Mouse (Mus musculus): ENCODE results near the gene Sirpa. TPM values are rescaled to one million over a fixed set of nuclear protein-coding genes. Genes with fewer than 3 reads are reported as not detected.

Gene Sirpa
- polyA plus RNA-seq, 1 experiment from 2014 or later: 17.4 TPM

GRCm38 (mm10) chr2:129630978-129631660 lies 38.5 kb downstream of the Sirpa start:
- no peaks in the 10 kb centered on the region for H3K4me1 ChIP-seq
- DNase-seq (ENCODE audit: low spot score): no peak
- no peak overlapping the region for H3K4me3 ChIP-seq
- no peaks in the 10 kb centered on the region for H3K27me3 ChIP-seq (replicated peaks; ENCODE audit: low read depth, poor library complexity, severe bottlenecking)
- WGBS: 92% methylated on average over 7 of the region's 7 CpGs
- H3K27ac ChIP-seq (replicated peaks): no peak overlapping the region
- H3K36me3 ChIP-seq (replicated peaks): peaks cover 27% of the 10 kb centered on the region
- no peaks in the 10 kb centered on the region for H3K9me3 ChIP-seq

- WGBS: 88% methylated on average over 7 of the region's 7 CpGs
- no peak for DNase-seq (ENCODE audit: low spot score)
- Histone ChIP-seq H3K27me3 (replicated peaks; ENCODE audit: low read depth, poor library complexity, severe bottlenecking) (no peaks in the 10 kb centered on the region), H3K27ac (replicated peaks) (no peak overlapping the region), H3K36me3 (replicated peaks) (peaks cover 27% of the 10 kb centered on the region), H3K4me1 (no peaks in the 10 kb centered on the region), H3K9me3 (no peaks in the 10 kb centered on the region), H3K4me3 (no peak overlapping the region)
Observed at GRCm38 (mm10) chr2:129632324-129632723, 39.7 kb downstream of the Sirpa start.

- DNase-seq (ENCODE audit: low spot score): no peak
- Histone ChIP-seq H3K36me3 (replicated peaks) (peaks cover 24% of the 10 kb centered on the region), H3K4me3 (no peak overlapping the region), H3K27me3 (replicated peaks; ENCODE audit: low read depth, poor library complexity, severe bottlenecking) (no peaks in the 10 kb centered on the region), H3K27ac (replicated peaks) (no peak overlapping the region), H3K4me1 (no peaks in the 10 kb centered on the region), H3K9me3 (no peaks in the 10 kb centered on the region)
- WGBS: 72% methylated on average over 9 of the region's 9 CpGs
Observed at GRCm38 (mm10) chr2:129633077-129633732, 40.6 kb downstream of the Sirpa start.

- no peaks in the 10 kb centered on the region for H3K4me1 ChIP-seq
- no peak overlapping the region for H3K27ac ChIP-seq (replicated peaks)
- no peaks in the 10 kb centered on the region for H3K9me3 ChIP-seq
- H3K4me3 ChIP-seq: no peak overlapping the region
- H3K36me3 ChIP-seq (replicated peaks): peaks cover 20% of the 10 kb centered on the region
- WGBS: 84% methylated on average over 3 of the region's 3 CpGs
- no peak for DNase-seq (ENCODE audit: low spot score)
- no peaks in the 10 kb centered on the region for H3K27me3 ChIP-seq (replicated peaks; ENCODE audit: low read depth, poor library complexity, severe bottlenecking)
Observed at GRCm38 (mm10) chr2:129633982-129634381, 41.3 kb downstream of the Sirpa start.

GRCm38 (mm10) chr2:129652616-129653015 lies 60.0 kb downstream of the Sirpa start:
- H3K27me3 ChIP-seq (replicated peaks; ENCODE audit: low read depth, poor library complexity, severe bottlenecking): no peaks in the 10 kb centered on the region
- no peak overlapping the region for H3K4me3 ChIP-seq
- WGBS: 73% methylated on average over 4 of the region's 4 CpGs
- peaks cover 4% of the 10 kb centered on the region; the same call in 1 of the 2 replicates for H3K4me1 ChIP-seq
- no peak overlapping the region for H3K27ac ChIP-seq (replicated peaks)
- DNase-seq (ENCODE audit: low spot score): no peak
- no peaks in the 10 kb centered on the region for H3K36me3 ChIP-seq (replicated peaks)
- H3K9me3 ChIP-seq: no peaks in the 10 kb centered on the region

GRCm38 (mm10) chr2:129653632-129654031 lies 61.0 kb downstream of the Sirpa start:
- Histone ChIP-seq H3K36me3 (replicated peaks) (no peaks in the 10 kb centered on the region), H3K4me3 (no peak overlapping the region), H3K9me3 (no peaks in the 10 kb centered on the region), H3K27me3 (replicated peaks; ENCODE audit: low read depth, poor library complexity, severe bottlenecking) (no peaks in the 10 kb centered on the region), H3K4me1 (peaks cover 4% of the 10 kb centered on the region; the same call in 1 of the 2 replicates), H3K27ac (replicated peaks) (no peak overlapping the region)
- DNase-seq (ENCODE audit: low spot score): no peak
- 88% methylated on average over 2 of the region's 2 CpGs for WGBS

- no peaks in the 10 kb centered on the region for H3K9me3 ChIP-seq
- H3K27me3 ChIP-seq (replicated peaks; ENCODE audit: low read depth, poor library complexity, severe bottlenecking): no peaks in the 10 kb centered on the region
- H3K27ac ChIP-seq (replicated peaks): no peak overlapping the region
- H3K4me1 ChIP-seq: peaks cover 4% of the 10 kb centered on the region; the same call in 1 of the 2 replicates
- no peaks in the 10 kb centered on the region for H3K36me3 ChIP-seq (replicated peaks)
- no peak overlapping the region for H3K4me3 ChIP-seq
- DNase-seq (ENCODE audit: low spot score): no peak
- WGBS: 85% methylated on average over 4 of the region's 4 CpGs
Observed at GRCm38 (mm10) chr2:129654233-129654950, 61.8 kb downstream of the Sirpa start.

- no peaks in the 10 kb centered on the region for H3K27me3 ChIP-seq (replicated peaks; ENCODE audit: low read depth, poor library complexity, severe bottlenecking)
- H3K27ac ChIP-seq (replicated peaks): no peak overlapping the region
- 92% methylated on average over 4 of the region's 4 CpGs for WGBS
- no peaks in the 10 kb centered on the region for H3K36me3 ChIP-seq (replicated peaks)
- DNase-seq (ENCODE audit: low spot score): no peak
- peaks cover 4% of the 10 kb centered on the region; the same call in 1 of the 2 replicates for H3K4me1 ChIP-seq
- H3K9me3 ChIP-seq: no peaks in the 10 kb centered on the region
- H3K4me3 ChIP-seq: no peak overlapping the region
Observed at GRCm38 (mm10) chr2:129655033-129655432, 62.4 kb downstream of the Sirpa start.

GRCm38 (mm10) chr2:129658796-129659195 lies 66.2 kb downstream of the Sirpa start:
- no peaks in the 10 kb centered on the region for H3K27me3 ChIP-seq (replicated peaks; ENCODE audit: low read depth, poor library complexity, severe bottlenecking)
- 86% methylated on average over 4 of the region's 4 CpGs for WGBS
- no peaks in the 10 kb centered on the region for H3K9me3 ChIP-seq
- H3K4me1 ChIP-seq: no peaks in the 10 kb centered on the region
- no peak for DNase-seq (ENCODE audit: low spot score)
- H3K4me3 ChIP-seq: no peak overlapping the region
- H3K36me3 ChIP-seq (replicated peaks): no peaks in the 10 kb centered on the region
- no peak overlapping the region for H3K27ac ChIP-seq (replicated peaks)

- Histone ChIP-seq H3K9me3 (no peaks in the 10 kb centered on the region), H3K27me3 (replicated peaks; ENCODE audit: low read depth, poor library complexity, severe bottlenecking) (no peaks in the 10 kb centered on the region), H3K4me3 (no peak overlapping the region), H3K36me3 (replicated peaks) (no peaks in the 10 kb centered on the region), H3K27ac (replicated peaks) (no peak overlapping the region), H3K4me1 (no peaks in the 10 kb centered on the region)
- whole genome bisulfite sequencing: 69% methylated on average over 6 of the region's 6 CpGs
- DNase-seq (ENCODE audit: low spot score): no peak
Observed at GRCm38 (mm10) chr2:129660020-129660419, 67.4 kb downstream of the Sirpa start.

- DNase-seq (ENCODE audit: low spot score): no peak
- Histone ChIP-seq H3K36me3 (replicated peaks) (no peaks in the 10 kb centered on the region), H3K4me3 (no peak overlapping the region), H3K27ac (replicated peaks) (no peak overlapping the region), H3K4me1 (no peaks in the 10 kb centered on the region), H3K9me3 (no peaks in the 10 kb centered on the region), H3K27me3 (replicated peaks; ENCODE audit: low read depth, poor library complexity, severe bottlenecking) (no peaks in the 10 kb centered on the region)
- WGBS: 79% methylated on average over 4 of the region's 4 CpGs
Observed at GRCm38 (mm10) chr2:129662484-129662883, 69.8 kb downstream of the Sirpa start.

GRCm38 (mm10) chr2:129671911-129672310 lies 79.3 kb downstream of the Sirpa start:
- DNase-seq (ENCODE audit: low spot score): no peak
- Histone ChIP-seq H3K4me1 (no peaks in the 10 kb centered on the region), H3K9me3 (no peaks in the 10 kb centered on the region), H3K4me3 (no peak overlapping the region), H3K27ac (replicated peaks) (no peak overlapping the region), H3K27me3 (replicated peaks; ENCODE audit: low read depth, poor library complexity, severe bottlenecking) (no peaks in the 10 kb centered on the region; the same call in 1 of the 2 replicates), H3K36me3 (replicated peaks) (no peaks in the 10 kb centered on the region)
- WGBS: 70% methylated on average over 4 of the region's 4 CpGs
